Mouse (Mus musculus) MEL (cell line): ENCODE results near the gene Atxn2.

ENCODE experiments used
- CHD2 ChIP-seq: IDR thresholded peaks from 2 replicates; pipeline ENCODE4 v1.6.1; 2011; ENCODE audit warnings: low read length, improper control_type of control experiment
- CTCF ChIP-seq, 3 experiments: IDR thresholded peaks in 2 of 3; conservative IDR thresholded peaks in 1 of 3; 2 replicates each; pipeline ENCODE4 v1.5.1; 2011 to 2012; ENCODE audit warnings: low read length in 3 of 3, low read depth in 2 of 3, mild to moderate bottlenecking in 2 of 3, improper control_type of control experiment in 1 of 3, inconsistent platforms in 1 of 3, mixed read lengths in 1 of 3, moderate library complexity in 1 of 3; ENCODE audit not compliant: control insufficient read depth in 1 of 3, insufficient read depth in 1 of 3, poor library complexity in 1 of 3, severe bottlenecking in 1 of 3
- EP300 ChIP-seq, 2 experiments: IDR thresholded peaks; 2 replicates each; pipeline ENCODE4 v1.6.1; 2011; ENCODE audit warnings: improper control_type of control experiment in 2 of 2, low read length in 2 of 2, low read depth in 1 of 2, mild to moderate bottlenecking in 1 of 2
- HCFC1 ChIP-seq: IDR thresholded peaks from 2 replicates; pipeline ENCODE4 v1.6.1; 2012; ENCODE audit warnings: low read depth, mild to moderate bottlenecking, inconsistent platforms, low read length, improper control_type of control experiment, moderate library complexity
- MAFK ChIP-seq: IDR thresholded peaks from 2 replicates; pipeline ENCODE4 v1.6.1; 2011; ENCODE audit warnings: low read depth, mild to moderate bottlenecking, low read length, improper control_type of control experiment, borderline replicate concordance
- MYC ChIP-seq: IDR thresholded peaks from 2 replicates; pipeline ENCODE4 v1.6.1; 2011; ENCODE audit warnings: low read depth, mild to moderate bottlenecking, low read length, improper control_type of control experiment, moderate library complexity
- POLR2A ChIP-seq, 2 experiments: IDR thresholded peaks; 2 replicates each; pipeline ENCODE4 v1.6.1; 2011 to 2012; ENCODE audit warnings: low read length in 2 of 2, mild to moderate bottlenecking in 2 of 2, control low read depth in 1 of 2, improper control_type of control experiment in 1 of 2, low read depth in 1 of 2, moderate library complexity in 1 of 2; ENCODE audit not compliant: control insufficient read depth in 1 of 2, insufficient read depth in 1 of 2, poor library complexity in 1 of 2
- SIN3A ChIP-seq: IDR thresholded peaks from 2 replicates; pipeline ENCODE4 v1.6.1; 2012; ENCODE audit warnings: low read length, improper control_type of control experiment, inconsistent platforms
- ZC3H11A ChIP-seq: IDR thresholded peaks from 2 replicates; pipeline ENCODE4 v1.6.1; 2012; ENCODE audit warnings: low read depth, mild to moderate bottlenecking, inconsistent platforms, low read length, improper control_type of control experiment
- ZNF384 ChIP-seq: IDR thresholded peaks from 2 replicates; pipeline ENCODE4 v1.6.1; 2012; ENCODE audit warnings: low read depth, mild to moderate bottlenecking, inconsistent platforms, low read length, improper control_type of control experiment

GRCm38 (mm10) chr5:121765020-121765419, 53.9 kb downstream of the Atxn2 start:
- TF ChIP-seq ZNF384 (no peak), POLR2A (IDR thresholded peaks at IDR 0.05; ENCODE audit: control insufficient read depth in 1 of 2, insufficient read depth in 1 of 2, low read depth in 1 of 2, low read length in 2 of 2, poor library complexity in 1 of 2) (no peak), EP300 (IDR thresholded peaks at IDR 0.05; ENCODE audit: low read depth in 1 of 2, low read length in 2 of 2) (no peak), CTCF (IDR thresholded peaks at IDR 0.05 in 2 of 3, conservative IDR thresholded peaks at IDR 0.05 in 1 of 3; ENCODE audit: control insufficient read depth in 1 of 3, insufficient read depth in 1 of 3, low read depth in 2 of 3, low read length in 3 of 3, poor library complexity in 1 of 3, severe bottlenecking in 1 of 3) (no peak), ZC3H11A (no peak), MYC (no peak), CHD2 (no peak), SIN3A (no peak), HCFC1 (no peak), MAFK (no peak)
